Mouse (Mus musculus) myocyte (in vitro differentiated cells): ENCODE data around the gene Myo10.

ENCODE experiments used
- CEBPB ChIP-seq: IDR thresholded peaks from 2 replicates; pipeline ENCODE4 v1.6.1; 2011; ENCODE audit warnings: mild to moderate bottlenecking, moderate library complexity; ENCODE audit not compliant: poor library complexity, insufficient read depth, severe bottlenecking
- MYOD1 ChIP-seq, 3 experiments: IDR thresholded peaks; one replicate each; pipeline ENCODE4 v1.6.1; 2011; ENCODE audit warnings: control low read depth in 2 of 3, low read depth in 2 of 3, mild to moderate bottlenecking in 2 of 3, moderate library complexity in 1 of 3; ENCODE audit not compliant: insufficient read length in 2 of 3, control insufficient read depth in 1 of 3
- POLR2A ChIP-seq: IDR thresholded peaks from one replicate; pipeline ENCODE4 v1.6.1; 2011; ENCODE audit warnings: low read depth, mild to moderate bottlenecking, control low read depth, moderate library complexity; ENCODE audit not compliant: insufficient read length
- REST ChIP-seq: IDR thresholded peaks from one replicate; pipeline ENCODE4 v1.6.1; 2011; ENCODE audit warnings: mild to moderate bottlenecking, control low read depth, moderate library complexity; ENCODE audit not compliant: insufficient read depth, insufficient read length
- TCF3 ChIP-seq: IDR thresholded peaks from one replicate; pipeline ENCODE4 v1.6.1; 2011; ENCODE audit warnings: low read depth, control low read depth; ENCODE audit not compliant: insufficient read length
- USF1 ChIP-seq: IDR thresholded peaks from one replicate; pipeline ENCODE4 v1.6.1; 2011; ENCODE audit warnings: low read depth, mild to moderate bottlenecking, control low read depth, moderate library complexity

- TF ChIP-seq POLR2A = no peak
- TF ChIP-seq MYOD1 (IDR thresholded peaks at IDR 0.05; ENCODE audit: control insufficient read depth in 1 of 3, insufficient read length in 2 of 3, low read depth in 2 of 3) = no peak
- TF ChIP-seq USF1 = no peak
- no peak for TF ChIP-seq TCF3
- no peak for TF ChIP-seq REST
- TF ChIP-seq CEBPB = no peak
Observed at GRCm38 (mm10) chr15:25696660-25697059, 74.3 kb downstream of the Myo10 start.
